Mouse (Mus musculus): Measurements from ENCODE around the gene Klre1. TPM values are rescaled to one million over a fixed set of nuclear protein-coding genes. Genes with fewer than 3 reads are reported as not detected.

Gene Klre1
- polyA plus RNA-seq, 1 experiment from 2014 or later = not detected

Other genes with a start within 250 kb of the Klre1 start
- gene 4922502D21Rik, start 246.1 kb upstream of the Klre1 start, polyA plus RNA-seq (2015; fragmentation: Nextera tagmentation; extraction: Ambion mirVana) = not detected in 2 replicates
- gene Clec12a, start 235.2 kb upstream of the Klre1 start, polyA plus RNA-seq (2015; fragmentation: Nextera tagmentation; extraction: Ambion mirVana) = 3.3 and 4.3 TPM in 2 replicates
- gene Clec12b, start 192.0 kb upstream of the Klre1 start, polyA plus RNA-seq (2015; fragmentation: Nextera tagmentation; extraction: Ambion mirVana) = 0.36 and 0.50 TPM in 2 replicates
- 2.8 and 3.7 TPM in 2 replicates for gene Clec1b, start 180.6 kb upstream of the Klre1 start, polyA plus RNA-seq (2015; fragmentation: Nextera tagmentation; extraction: Ambion mirVana)
- gene Clec9a, start 169.0 kb upstream of the Klre1 start, polyA plus RNA-seq (2015; fragmentation: Nextera tagmentation; extraction: Ambion mirVana) = 1.5 and 1.6 TPM in 2 replicates
- 35.9 and 37.0 TPM in 2 replicates for gene Clec1a, start 125.9 kb upstream of the Klre1 start, polyA plus RNA-seq (2015; fragmentation: Nextera tagmentation; extraction: Ambion mirVana)
- gene Olr1, start 70.7 kb upstream of the Klre1 start, polyA plus RNA-seq (2015; fragmentation: Nextera tagmentation; extraction: Ambion mirVana) = 0.11 and 0.15 TPM in 2 replicates
- 0.09 TPM in 1 of 2 replicates, not detected in the other for gene Tmem52b, start 65.3 kb upstream of the Klre1 start, polyA plus RNA-seq (2015; fragmentation: Nextera tagmentation; extraction: Ambion mirVana)
- 48.0 and 48.3 TPM in 2 replicates for gene Gabarapl1, start 44.7 kb upstream of the Klre1 start, polyA plus RNA-seq (2015; fragmentation: Nextera tagmentation; extraction: Ambion mirVana)
- 0.51 and 2.0 TPM in 2 replicates for gene Klrd1, start 13.9 kb downstream of the Klre1 start, polyA plus RNA-seq (2015; fragmentation: Nextera tagmentation; extraction: Ambion mirVana)
- 0.30 and 0.52 TPM in 2 replicates for gene Klrk1, start 46.0 kb downstream of the Klre1 start, polyA plus RNA-seq (2015; fragmentation: Nextera tagmentation; extraction: Ambion mirVana)
- gene Klrc3, start 65.4 kb downstream of the Klre1 start, polyA plus RNA-seq (2015; fragmentation: Nextera tagmentation; extraction: Ambion mirVana) = not detected in 2 replicates
- not detected in 2 replicates for gene Klrc2, start 82.8 kb downstream of the Klre1 start, polyA plus RNA-seq (2015; fragmentation: Nextera tagmentation; extraction: Ambion mirVana)
- 0.15 and 0.20 TPM in 2 replicates for gene Klrc1, start 101.1 kb downstream of the Klre1 start, polyA plus RNA-seq (2015; fragmentation: Nextera tagmentation; extraction: Ambion mirVana)
- not detected in 2 replicates for gene Klri1, start 139.2 kb downstream of the Klre1 start, polyA plus RNA-seq (2015; fragmentation: Nextera tagmentation; extraction: Ambion mirVana)
- gene Klri2, start 162.6 kb downstream of the Klre1 start, polyA plus RNA-seq (2015; fragmentation: Nextera tagmentation; extraction: Ambion mirVana) = not detected in 2 replicates
- gene Gm156, start 206.4 kb downstream of the Klre1 start, polyA plus RNA-seq (2015; fragmentation: Nextera tagmentation; extraction: Ambion mirVana) = not detected in 2 replicates